Mouse (Mus musculus): ENCODE measurements around the gene Serping1. TPM values are rescaled to one million over a fixed set of nuclear protein-coding genes. Genes with fewer than 3 reads are reported as not detected.
"Not testable (repeated sequence)": the region's sequence is repeated elsewhere in the genome, so short reads cannot be mapped to it uniquely, and the experiment has no call there.

Serping1 gene
- polyA plus RNA-seq, 1 experiment from 2014 or later: 34.0 TPM

DNA sequence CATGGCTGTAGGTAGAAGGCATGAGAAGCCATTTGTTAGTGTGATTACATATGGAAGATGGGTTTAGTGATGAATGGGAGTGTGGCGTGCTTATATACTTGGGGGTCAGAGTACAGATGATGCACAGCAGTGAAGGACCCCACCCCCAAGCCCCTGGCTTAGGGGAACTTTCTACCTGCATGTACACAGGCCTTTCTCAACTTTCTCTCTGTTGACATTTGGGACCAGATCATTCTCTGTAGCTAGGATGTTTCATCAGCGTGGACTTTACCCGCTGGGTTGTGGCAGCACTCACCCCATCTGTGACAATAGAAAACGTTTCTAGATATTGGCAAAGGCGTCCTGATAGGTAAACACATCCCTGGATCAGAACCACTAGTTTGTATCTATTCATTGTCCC, 26.0 kb upstream of the Serping1 start:
- Histone ChIP-seq H3K4me3 (replicated peaks) (peak overlapping the region; percentile 83), H3K9ac (peak overlapping the region; percentile 53), H3K4me2 (peak overlapping the region; percentile 80), H3K27ac (peak overlapping the region; percentile 65; the same call in 1 of the 2 replicates), H3K36me3 (peaks cover 47% of the 10 kb centered on the region), H3K4me1 (replicated peaks) (peaks cover 70% of the 10 kb centered on the region)
- WGBS (ENCODE audit: insufficient replicate concordance): 69% methylated on average over 5 of the region's 5 CpGs
- DNase-seq; H3K27me3 ChIP-seq; ATAC-seq (ENCODE audit: low read depth); H3K9me3 ChIP-seq (replicated peaks): not testable (repeated sequence)

DNA sequence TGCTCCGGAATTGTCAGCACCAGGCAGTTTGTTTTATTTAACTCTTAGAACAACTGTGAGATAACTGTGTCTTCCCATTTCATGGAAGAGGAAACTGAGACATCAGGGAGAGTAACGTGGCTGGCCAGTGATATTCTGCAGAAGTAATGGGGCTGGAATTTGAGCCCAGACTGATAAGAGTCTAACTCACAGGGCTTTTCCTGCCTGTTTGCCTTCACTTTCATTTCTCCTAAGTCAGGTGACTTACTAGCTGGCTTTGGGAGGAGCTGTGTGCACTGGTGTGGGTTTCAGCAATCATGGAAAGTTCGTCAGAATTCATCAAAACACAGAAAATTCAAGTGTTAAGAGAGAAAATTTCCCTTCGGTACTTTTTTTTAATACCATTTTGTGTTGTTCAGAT, 25.1 kb upstream of the Serping1 start:
- H3K9ac ChIP-seq: peak overlapping the region; percentile 93
- 39% methylated on average over 4 of the region's 4 CpGs for WGBS (ENCODE audit: insufficient replicate concordance)
- H3K36me3 ChIP-seq: peaks cover 37% of the 10 kb centered on the region
- peaks cover 65% of the 10 kb centered on the region for H3K4me1 ChIP-seq (replicated peaks)
- peak overlapping the region; percentile 83 for H3K4me3 ChIP-seq (replicated peaks)
- H3K27ac ChIP-seq: peak overlapping the region; percentile 98
- DNase-seq (peak; percentile 29), ATAC-seq (ENCODE audit: low read depth) (peak; percentile 14)
- H3K9me3 ChIP-seq (replicated peaks): peaks cover under 1% of the 10 kb centered on the region
- H3K4me2 ChIP-seq: peak overlapping the region; percentile 80
- no peaks in the 10 kb centered on the region for H3K27me3 ChIP-seq

DNA sequence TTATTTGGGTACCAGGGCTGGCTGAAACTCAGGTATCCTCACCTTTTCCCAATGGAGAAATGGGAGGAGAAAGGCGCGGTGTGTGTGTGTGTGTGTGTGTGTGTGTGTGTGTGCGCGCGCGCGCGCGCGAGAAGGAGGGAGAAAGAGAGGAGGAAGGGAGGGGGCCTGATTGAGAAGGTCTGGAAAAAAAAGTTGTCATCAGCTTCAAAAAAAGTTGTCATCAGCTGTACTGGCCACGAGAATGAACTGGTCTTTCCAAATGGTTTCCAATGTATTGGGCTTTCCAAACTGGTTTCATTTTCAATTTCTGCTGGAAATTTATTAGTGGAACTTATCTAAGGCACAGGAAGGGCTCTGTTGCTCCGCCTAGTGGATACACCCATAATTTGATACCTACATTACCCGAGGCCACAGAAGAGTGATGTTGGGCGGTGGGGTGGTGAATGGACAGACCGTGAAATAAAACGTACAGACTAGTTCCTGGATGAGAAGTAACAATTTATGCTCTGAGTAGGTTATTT, 23.9 kb upstream of the Serping1 start:
- Histone ChIP-seq H3K4me1 (replicated peaks) (peaks cover 67% of the 10 kb centered on the region), H3K4me3 (replicated peaks) (peak overlapping the region; percentile 83), H3K9ac (peak overlapping the region; percentile 93), H3K9me3 (replicated peaks) (peaks cover 8% of the 10 kb centered on the region), H3K27me3 (no peaks in the 10 kb centered on the region), H3K4me2 (peak overlapping the region; percentile 80), H3K36me3 (peaks cover 25% of the 10 kb centered on the region), H3K27ac (peak overlapping the region; percentile 98)
- WGBS (ENCODE audit: insufficient replicate concordance): under 1% methylated on average over 16 of the region's 16 CpGs
- ATAC-seq (ENCODE audit: low read depth) (peak; percentile 57), DNase-seq (peak; percentile 72)

DNA sequence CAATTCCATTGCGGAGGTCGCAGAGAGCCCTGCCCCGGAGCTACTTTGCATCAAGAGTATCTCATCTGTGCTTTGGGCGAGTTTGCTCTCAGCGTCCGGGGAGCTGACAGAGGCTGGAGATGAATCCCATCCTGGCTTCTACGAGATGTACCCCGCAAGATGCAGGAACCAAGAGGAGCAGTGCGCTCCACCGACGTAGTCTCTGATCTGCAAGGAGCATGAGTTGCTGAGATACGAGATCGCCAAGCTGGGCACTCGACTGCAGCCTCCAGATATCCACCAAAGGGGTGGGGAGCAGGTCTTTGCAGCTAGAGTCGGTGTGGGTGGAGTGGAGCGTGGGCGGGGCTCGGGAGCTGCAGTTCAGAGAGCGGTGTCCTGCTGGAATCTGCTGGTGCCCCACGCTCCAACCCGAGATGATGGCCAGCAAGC, 23.3 kb upstream of the Serping1 start, which contains the start of gene Ube2l6:
Ube2l6 (plus strand) TSS at position 336 of the 429 bp plus-strand sequence.
- peaks cover 19% of the 10 kb centered on the region for H3K36me3 ChIP-seq
- peak within 1 kb of the TSS; percentile 83 for H3K4me3 ChIP-seq (replicated peaks)
- DNase-seq (peak; percentile 94), ATAC-seq (ENCODE audit: low read depth) (peak; percentile 93)
- peak within 1 kb of the TSS; percentile 93 for H3K9ac ChIP-seq
- H3K9me3 ChIP-seq (replicated peaks): peaks cover 8% of the 10 kb centered on the region
- H3K27me3 ChIP-seq: no peaks in the 10 kb centered on the region
- WGBS (ENCODE audit: insufficient replicate concordance): under 1% methylated on average over 21 of the region's 21 CpGs
- peak within 1 kb of the TSS; percentile 98 for H3K27ac ChIP-seq
- peaks cover 68% of the 10 kb centered on the region for H3K4me1 ChIP-seq (replicated peaks)
- H3K4me2 ChIP-seq: peak within 1 kb of the TSS; percentile 80

DNA sequence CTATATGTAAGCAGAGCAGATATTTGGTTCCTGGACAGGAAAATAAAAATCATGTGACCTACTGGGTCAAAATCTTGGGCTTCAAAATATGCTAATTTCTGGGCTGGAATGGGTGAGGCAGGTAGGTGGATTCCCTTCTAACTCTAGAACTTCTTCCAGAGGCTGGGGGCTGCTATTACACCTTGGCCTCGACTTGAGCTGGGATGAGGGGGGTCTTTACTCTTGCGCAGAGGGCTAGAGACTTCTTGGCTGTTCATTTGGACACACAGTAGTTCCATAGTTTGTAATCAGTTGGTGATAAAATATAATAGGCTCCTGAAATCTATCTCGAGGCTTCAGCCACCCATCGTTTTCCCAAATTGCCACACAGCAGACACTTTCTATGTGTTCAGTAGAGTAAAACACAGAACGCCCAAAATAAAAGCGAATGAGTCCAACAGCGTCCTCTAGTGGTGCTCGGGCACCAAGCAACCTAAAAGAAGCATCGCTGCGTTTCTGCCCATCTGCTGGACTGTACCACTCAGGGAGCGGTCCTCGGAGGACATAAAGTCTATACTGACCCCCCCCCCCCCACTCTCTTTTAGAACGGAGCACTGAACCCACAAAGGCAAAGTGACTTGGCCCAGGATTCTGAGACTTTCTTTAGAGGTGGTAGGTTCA, 22.7 kb upstream of the Serping1 start:
- no peaks in the 10 kb centered on the region for H3K27me3 ChIP-seq
- H3K9me3 ChIP-seq (replicated peaks): peaks cover 8% of the 10 kb centered on the region
- H3K36me3 ChIP-seq: peaks cover 14% of the 10 kb centered on the region
- H3K4me2 ChIP-seq: peak overlapping the region; percentile 80
- peak overlapping the region; percentile 83 for H3K4me3 ChIP-seq (replicated peaks)
- peak; percentile 49 for ATAC-seq (ENCODE audit: low read depth)
- WGBS (ENCODE audit: insufficient replicate concordance): 10% methylated on average over 13 of the region's 13 CpGs
- peak overlapping the region; percentile 93 for H3K9ac ChIP-seq
- DNase-seq: peak; percentile 77
- peaks cover 69% of the 10 kb centered on the region for H3K4me1 ChIP-seq (replicated peaks)
- H3K27ac ChIP-seq: peak overlapping the region; percentile 98

DNA sequence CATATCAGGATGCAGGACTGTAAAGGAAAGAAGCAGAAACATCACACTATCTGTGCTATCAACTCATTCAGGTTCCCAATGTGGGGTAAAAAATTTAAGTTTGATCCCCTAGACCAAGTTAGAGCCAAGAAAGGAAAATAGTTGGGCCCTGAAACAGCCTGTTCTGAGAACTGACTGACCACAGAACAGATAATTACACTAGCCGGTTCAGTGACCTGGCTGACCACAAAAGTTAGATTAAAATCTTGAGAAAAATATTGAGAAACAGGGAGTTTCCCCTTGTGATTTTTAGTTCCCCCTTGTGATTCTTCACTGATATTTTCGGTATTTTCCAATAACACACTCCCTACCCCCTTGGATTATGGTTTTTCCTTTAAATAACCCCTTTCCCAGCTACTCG, 18.6 kb upstream of the Serping1 start:
- DNase-seq: no peak
- WGBS (ENCODE audit: insufficient replicate concordance): 46% methylated on average over 3 of the region's 3 CpGs
- H3K4me2 ChIP-seq: no peak overlapping the region
- H3K4me3 ChIP-seq (replicated peaks): no peak overlapping the region
- peaks cover 16% of the 10 kb centered on the region for H3K27me3 ChIP-seq
- no peak overlapping the region for H3K9ac ChIP-seq
- H3K4me1 ChIP-seq (replicated peaks): peaks cover 46% of the 10 kb centered on the region
- H3K36me3 ChIP-seq: no peaks in the 10 kb centered on the region
- no peak for ATAC-seq (ENCODE audit: low read depth)
- peaks cover 8% of the 10 kb centered on the region for H3K9me3 ChIP-seq (replicated peaks)
- H3K27ac ChIP-seq: peak overlapping the region; percentile 56

DNA sequence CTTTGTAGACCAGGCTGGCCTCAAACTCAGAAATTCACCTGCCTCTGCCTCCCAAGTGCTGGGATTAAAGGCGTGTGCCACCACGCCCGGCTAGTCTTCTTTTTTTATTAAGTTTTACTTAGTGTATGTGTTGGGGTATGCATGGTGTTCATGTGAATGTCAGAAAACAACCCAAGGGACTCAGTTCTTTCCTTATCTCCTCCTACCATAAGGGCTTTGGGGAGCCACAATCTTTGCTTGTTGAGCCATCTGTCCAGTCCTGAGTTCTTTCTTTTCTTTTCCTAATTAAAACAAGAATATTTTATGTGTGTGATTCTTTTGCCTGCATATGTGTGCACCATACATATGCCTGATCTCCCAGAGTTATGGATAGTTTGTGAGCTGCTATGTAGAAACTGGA, 17.9 kb upstream of the Serping1 start:
- peak overlapping the region; percentile 56 for H3K27ac ChIP-seq
- H3K4me3 ChIP-seq (replicated peaks): no peak overlapping the region
- H3K9me3 ChIP-seq (replicated peaks): peaks cover 8% of the 10 kb centered on the region
- peaks cover 50% of the 10 kb centered on the region for H3K4me1 ChIP-seq (replicated peaks)
- no peak overlapping the region for H3K9ac ChIP-seq
- ATAC-seq (ENCODE audit: low read depth) (peak; percentile 77), DNase-seq (peak; percentile 45)
- 34% methylated on average over 3 of the region's 3 CpGs for WGBS (ENCODE audit: insufficient replicate concordance)
- peak overlapping the region; percentile 26; the same call in 1 of the 2 replicates for H3K4me2 ChIP-seq
- H3K27me3 ChIP-seq: peaks cover 21% of the 10 kb centered on the region
- H3K36me3 ChIP-seq: no peaks in the 10 kb centered on the region

DNA sequence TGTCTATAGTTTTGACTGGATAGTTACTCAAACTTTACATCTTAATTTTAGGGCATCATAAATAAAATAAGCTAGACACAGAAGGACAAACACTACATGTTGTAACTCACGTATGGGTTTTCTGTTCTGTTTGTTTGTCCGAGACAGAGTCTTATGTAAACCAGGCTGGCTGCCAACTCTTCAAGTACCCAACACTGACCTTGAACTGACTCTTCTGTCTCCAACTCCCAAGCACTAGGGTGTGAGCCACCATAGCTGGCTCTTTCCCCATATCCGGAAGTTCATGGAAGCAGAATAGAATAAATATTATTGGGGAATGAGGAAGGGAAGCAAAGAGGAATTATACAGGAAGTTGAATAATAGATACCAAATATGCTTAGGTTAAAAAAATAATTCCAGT, 17.3 kb upstream of the Serping1 start:
- H3K36me3 ChIP-seq: no peaks in the 10 kb centered on the region
- peak overlapping the region; percentile 36 for H3K4me2 ChIP-seq
- peaks cover 28% of the 10 kb centered on the region for H3K27me3 ChIP-seq

DNA sequence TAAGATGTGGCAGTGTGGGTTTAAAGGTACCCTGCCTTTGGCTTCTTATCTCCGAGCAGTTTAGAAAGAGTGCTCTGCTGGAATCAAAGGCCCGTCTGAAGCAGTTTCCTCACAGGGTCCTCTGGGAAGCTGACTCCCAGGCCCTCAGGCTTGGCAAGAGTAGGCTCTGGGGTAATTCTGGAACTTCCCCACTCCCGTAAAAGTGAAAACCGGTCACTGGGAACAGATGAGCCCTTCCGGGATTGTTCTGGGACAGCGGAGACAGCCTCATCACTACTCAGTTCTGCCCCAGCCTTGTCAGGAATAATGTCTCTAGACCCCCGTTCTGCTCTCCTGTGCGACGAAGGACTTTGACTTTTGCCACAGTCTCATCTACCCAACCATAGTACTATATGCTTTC, 15.2 kb upstream of the Serping1 start:
- no peak for ATAC-seq (ENCODE audit: low read depth)
- Histone ChIP-seq H3K4me1 (replicated peaks) (peaks cover 38% of the 10 kb centered on the region), H3K9me3 (replicated peaks) (peaks cover 8% of the 10 kb centered on the region), H3K27ac (no peak overlapping the region), H3K9ac (no peak overlapping the region), H3K4me3 (replicated peaks) (no peak overlapping the region), H3K4me2 (no peak overlapping the region), H3K27me3 (peaks cover 33% of the 10 kb centered on the region), H3K36me3 (no peaks in the 10 kb centered on the region)
- DNase-seq: no peak
- WGBS (ENCODE audit: insufficient replicate concordance): 55% methylated on average over 9 of the region's 9 CpGs

More for the DNA sequence above, 17.3 kb upstream of the Serping1 start:
- DNase-seq: no peak
- no peak overlapping the region for H3K9ac ChIP-seq
- ATAC-seq (ENCODE audit: low read depth): no peak
- H3K9me3 ChIP-seq (replicated peaks): peaks cover 8% of the 10 kb centered on the region
- no peak overlapping the region for H3K27ac ChIP-seq
- H3K4me3 ChIP-seq (replicated peaks): no peak overlapping the region
- peaks cover 45% of the 10 kb centered on the region for H3K4me1 ChIP-seq (replicated peaks)
- 72% methylated on average over 3 of the region's 3 CpGs for WGBS (ENCODE audit: insufficient replicate concordance)

DNA sequence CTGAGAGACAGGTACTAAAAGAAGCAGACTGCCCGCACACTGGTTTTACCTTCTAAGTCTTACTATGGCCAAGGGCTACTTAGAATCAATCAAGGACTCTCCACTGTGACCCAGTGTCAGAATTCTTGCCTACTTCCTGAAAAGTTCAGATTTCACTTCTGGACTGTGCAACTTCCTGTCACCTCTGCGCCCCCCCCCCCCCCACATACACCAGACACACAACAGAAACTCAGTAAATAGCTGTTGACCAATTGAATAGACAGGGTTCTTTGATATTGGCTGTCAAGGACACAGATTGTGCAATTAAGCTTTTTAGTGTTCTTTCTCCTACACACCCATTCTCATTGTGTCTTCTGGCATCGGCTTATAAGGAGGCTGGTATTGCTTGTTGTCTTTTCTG, 13.1 kb upstream of the Serping1 start:
- no peak overlapping the region for H3K4me3 ChIP-seq (replicated peaks)
- WGBS (ENCODE audit: insufficient replicate concordance): 56% methylated on average over 3 of the region's 3 CpGs
- no peaks in the 10 kb centered on the region for H3K9me3 ChIP-seq (replicated peaks)
- H3K36me3 ChIP-seq: no peaks in the 10 kb centered on the region
- H3K27me3 ChIP-seq: peaks cover 33% of the 10 kb centered on the region
- ATAC-seq (ENCODE audit: low read depth): no peak
- H3K9ac ChIP-seq: no peak overlapping the region
- H3K4me2 ChIP-seq: no peak overlapping the region
- peaks cover 32% of the 10 kb centered on the region for H3K4me1 ChIP-seq (replicated peaks)
- H3K27ac ChIP-seq: no peak overlapping the region
- DNase-seq: no peak

DNA sequence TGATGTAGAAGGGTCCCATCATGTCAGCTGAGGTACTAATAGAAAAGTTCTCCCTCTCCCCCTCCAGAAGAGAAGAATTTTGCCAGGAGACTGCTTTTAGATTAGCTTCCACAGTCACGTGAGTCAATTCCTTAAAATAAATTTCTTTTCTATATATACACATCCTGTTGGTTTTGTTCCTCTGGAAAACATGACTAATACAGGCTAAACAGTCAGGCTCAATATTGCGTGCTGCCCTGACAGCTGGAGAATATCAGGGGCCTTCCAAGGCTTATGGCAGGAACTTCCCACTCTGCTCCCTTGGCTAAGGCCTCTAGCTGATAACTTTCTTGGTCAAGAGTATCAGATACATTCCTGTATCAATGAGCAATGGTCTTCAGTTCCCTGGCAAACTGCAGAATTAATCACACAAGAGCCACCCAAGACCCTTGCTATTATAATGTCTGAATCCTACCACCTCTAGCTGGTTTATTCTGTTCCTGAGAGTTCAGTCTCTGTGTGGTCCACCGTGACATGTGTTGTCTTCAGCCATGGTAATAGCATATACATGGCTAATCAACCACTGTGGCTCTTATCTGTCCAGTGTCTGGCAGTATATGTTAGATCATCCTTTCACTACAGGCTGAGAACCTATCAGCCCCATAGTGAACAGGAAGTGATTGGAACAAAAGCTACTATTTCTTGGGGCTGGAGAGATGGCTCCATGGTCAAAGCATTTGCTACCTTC, 8.8 kb upstream of the Serping1 start:
- Histone ChIP-seq H3K36me3 (no peaks in the 10 kb centered on the region), H3K27ac (no peak overlapping the region), H3K4me2 (no peak overlapping the region), H3K4me1 (replicated peaks) (peaks cover 22% of the 10 kb centered on the region), H3K27me3 (peaks cover 23% of the 10 kb centered on the region), H3K9me3 (replicated peaks) (no peaks in the 10 kb centered on the region), H3K4me3 (replicated peaks) (no peak overlapping the region), H3K9ac (no peak overlapping the region)
- no peak for ATAC-seq (ENCODE audit: low read depth)
- no peak for DNase-seq
- 51% methylated on average over 3 of the region's 3 CpGs for WGBS (ENCODE audit: insufficient replicate concordance)
